Mouse (Mus musculus) megakaryocyte, embryonic 14.5 days (primary cell): ENCODE results near the gene Agk.

Source experiments
- FLI1 ChIP-seq: IDR thresholded peaks from 2 replicates; pipeline ENCODE4 v1.6.1; 2012; ENCODE audit warnings: low read length, inconsistent platforms, mixed read lengths
- GATA1 ChIP-seq: IDR thresholded peaks from 3 replicates; pipeline ENCODE4 v1.6.1; 2012; ENCODE audit warnings: mixed read lengths, low read length, inconsistent platforms, borderline replicate concordance

DNA sequence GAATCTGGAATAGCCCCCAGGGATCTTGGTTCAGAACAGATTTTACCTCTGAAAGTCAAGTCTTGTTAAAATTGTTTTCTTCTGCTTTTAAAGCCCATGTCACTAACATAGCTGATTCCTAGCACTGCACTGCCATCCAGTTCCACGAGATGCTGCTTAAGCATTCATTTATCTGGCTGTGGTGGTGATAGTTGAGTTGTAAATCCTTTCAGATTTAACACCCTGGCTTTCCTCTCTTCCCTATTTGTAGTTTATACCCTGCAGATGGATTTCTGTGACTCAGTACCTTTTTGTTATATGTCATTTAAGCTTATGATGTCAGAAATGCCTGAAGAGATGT is 22.8 kb downstream of the Agk start:
- TF ChIP-seq GATA1 (no peak), FLI1 (no peak)
